ENCODE assay signal across 25 mouse cellular contexts in the genomic region with DNA sequence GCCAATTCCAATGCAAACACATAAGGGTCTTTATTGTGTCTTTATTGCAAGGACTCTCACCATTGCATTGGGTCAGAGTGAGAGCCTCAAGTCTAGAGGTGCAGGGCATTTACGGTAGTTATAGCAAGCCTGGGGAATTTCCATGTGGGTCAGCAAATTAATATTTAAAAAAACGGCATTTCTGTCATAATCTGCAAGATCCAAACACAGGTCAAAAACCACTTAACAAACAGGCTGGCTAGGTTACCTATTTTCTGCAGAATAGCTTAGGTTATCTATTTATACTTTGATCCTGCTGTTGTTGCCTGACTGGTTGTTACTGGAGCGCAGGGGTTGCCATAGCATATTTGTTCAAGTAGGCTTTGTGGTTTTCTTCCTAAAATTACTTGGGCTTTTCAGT.
"Had no signal": no experiment of that assay in that cellular context is flagged by ENCODE, and none has a peak within 500 bp of the region (broad histone marks: within the 10 kb centered on the region; RNA-seq: fewer than 3 reads in every experiment).

No protein-coding gene starts in this region.

- H3K27me3 ChIP-seq: heart, embryonic 13.5 days; heart, embryonic 15.5 days; hindbrain, embryonic 12.5 days; intestine, embryonic 15.5 days; limb, embryonic 12.5 days; liver, embryonic 13.5 days; liver, embryonic 15.5 days had no signal

- H3K9ac ChIP-seq: forebrain, postnatal 0 days; heart, embryonic 13.5 days; heart, embryonic 15.5 days; hindbrain, embryonic 12.5 days; hindbrain, embryonic 14.5 days; intestine, embryonic 15.5 days; limb, embryonic 12.5 days; liver, embryonic 13.5 days; liver, embryonic 15.5 days; liver, postnatal 0 days had no signal

- H3K9me3 ChIP-seq: heart, embryonic 13.5 days; heart, embryonic 15.5 days; hindbrain, embryonic 10.5 days; hindbrain, embryonic 12.5 days; intestine, embryonic 15.5 days; limb, embryonic 10.5 days; limb, embryonic 12.5 days; liver, embryonic 13.5 days; liver, embryonic 15.5 days had no signal

- ATAC-seq: forebrain, postnatal 0 days; hindbrain, embryonic 16.5 days; inflammation-experienced regulatory T-cells, adult 6 months; intestine, embryonic 15.5 days; intestine, postnatal 0 days; liver, postnatal 0 days had no signal

- H3K4me3 ChIP-seq: heart, adult 2 months; heart, embryonic 13.5 days; heart, embryonic 15.5 days; hindbrain, embryonic 10.5 days; hindbrain, embryonic 12.5 days; intestine, embryonic 15.5 days; layer of hippocampus, adult 2 months; left cerebral cortex, adult 2 months; limb, embryonic 10.5 days; limb, embryonic 12.5 days; liver, embryonic 13.5 days; liver, embryonic 15.5 days had no signal

- H3K4me1 ChIP-seq: heart, embryonic 13.5 days; heart, embryonic 15.5 days; hindbrain, embryonic 10.5 days; hindbrain, embryonic 12.5 days; intestine, embryonic 15.5 days; limb, embryonic 12.5 days; liver, embryonic 13.5 days; liver, embryonic 15.5 days had no signal

- DNase-seq: forebrain, postnatal 0 days; gastrocnemius, postnatal 14 days; heart, adult 2 months; heart, postnatal 4 days; kidney, adult 18-20 months; kidney, postnatal 4 days; liver, embryonic 13.5 days; liver, postnatal 0 days had no signal

- H3K27ac ChIP-seq: heart, adult 2 months; heart, embryonic 13.5 days; heart, embryonic 15.5 days; hindbrain, embryonic 10.5 days; hindbrain, embryonic 12.5 days; hindbrain, embryonic 14.5 days; intestine, embryonic 15.5 days; kidney, postnatal 0 days; layer of hippocampus, adult 2 months; left cerebral cortex, adult 2 months; limb, embryonic 10.5 days; limb, embryonic 12.5 days; liver, embryonic 13.5 days; liver, embryonic 15.5 days had no signal

- H3K4me2 ChIP-seq: heart, embryonic 11.5 days; heart, embryonic 13.5 days; heart, embryonic 15.5 days; hindbrain, embryonic 12.5 days; hindbrain, embryonic 14.5 days; intestine, embryonic 15.5 days; limb, embryonic 12.5 days; liver, embryonic 11.5 days; liver, embryonic 13.5 days; liver, embryonic 15.5 days had no signal

- H3K36me3 ChIP-seq: heart, embryonic 13.5 days; heart, embryonic 15.5 days; hindbrain, embryonic 10.5 days; hindbrain, embryonic 12.5 days; intestine, embryonic 15.5 days; limb, embryonic 10.5 days; limb, embryonic 12.5 days; liver, embryonic 13.5 days; liver, embryonic 15.5 days had no signal
